Mouse (Mus musculus) cerebellum, adult 11 months (tissue): ENCODE measurements around the gene 4930519P11Rik.

Source experiments
- DNase-seq: peaks from one replicate; pipeline ENCODE4 v3.0.0; 2022

The 4930519P11Rik gene

GRCm38 (mm10) chr2:154580586-154580985, 32.7 kb downstream of the 4930519P11Rik start:
- DNase-seq: no peak

DNA sequence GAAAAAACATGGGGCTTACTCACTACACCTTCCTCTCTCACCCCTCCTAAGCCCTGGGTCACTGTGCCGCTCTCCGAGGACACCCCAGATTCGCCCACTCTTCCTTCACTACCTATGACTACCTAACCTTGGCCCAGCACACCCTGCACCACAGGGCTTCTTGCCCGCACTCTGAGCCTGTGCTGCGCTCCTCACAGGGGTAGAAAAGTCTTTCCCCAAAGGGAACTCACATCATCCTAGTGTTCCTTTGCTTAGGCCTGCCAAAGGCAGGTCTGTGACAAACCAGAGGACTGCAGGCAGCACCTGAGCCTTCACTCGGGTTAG, 35.5 kb downstream of the 4930519P11Rik start:
- no peak for DNase-seq

DNA sequence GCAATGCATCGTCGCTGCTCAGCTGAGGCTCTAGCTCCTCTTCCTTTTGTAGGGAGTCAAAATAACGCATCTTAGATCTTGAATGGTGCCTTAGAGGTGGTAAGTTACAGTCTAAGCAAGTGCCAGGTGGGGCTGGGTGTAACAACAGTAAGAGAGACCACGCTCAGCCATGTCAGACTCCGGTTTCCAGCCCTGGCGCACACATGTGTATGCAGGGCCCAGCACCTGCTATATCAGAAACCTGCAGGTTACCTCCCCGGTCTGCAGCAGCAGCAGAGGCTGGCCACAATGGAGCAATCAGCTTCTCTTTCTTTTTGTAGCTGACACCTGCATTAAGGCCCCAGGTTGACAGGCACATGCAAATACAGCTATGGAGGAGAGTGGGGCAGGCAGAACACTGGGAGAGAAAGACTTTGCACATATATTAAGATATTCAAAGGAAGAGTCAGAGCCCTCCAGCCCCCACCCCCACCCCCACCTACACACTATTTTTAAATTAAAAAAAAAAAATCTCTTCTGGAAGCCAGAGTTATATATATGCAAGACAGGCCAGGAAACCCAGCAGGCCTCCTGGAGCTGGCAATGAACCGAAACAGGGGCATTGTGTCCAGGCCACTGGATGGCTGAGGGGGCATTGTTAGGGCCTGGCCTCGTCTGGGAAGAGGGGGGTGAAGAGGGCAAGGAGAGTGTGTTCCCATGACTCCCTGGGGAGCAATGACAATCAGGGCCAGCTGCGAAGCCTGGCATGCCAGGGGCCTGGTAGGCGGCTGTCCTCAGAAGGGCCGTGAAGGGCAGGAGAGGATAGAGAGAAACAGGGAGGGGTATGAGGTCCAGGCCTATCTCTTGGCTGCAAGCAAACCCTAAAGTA, 36.1 kb downstream of the 4930519P11Rik start:
- no peak for DNase-seq

DNA sequence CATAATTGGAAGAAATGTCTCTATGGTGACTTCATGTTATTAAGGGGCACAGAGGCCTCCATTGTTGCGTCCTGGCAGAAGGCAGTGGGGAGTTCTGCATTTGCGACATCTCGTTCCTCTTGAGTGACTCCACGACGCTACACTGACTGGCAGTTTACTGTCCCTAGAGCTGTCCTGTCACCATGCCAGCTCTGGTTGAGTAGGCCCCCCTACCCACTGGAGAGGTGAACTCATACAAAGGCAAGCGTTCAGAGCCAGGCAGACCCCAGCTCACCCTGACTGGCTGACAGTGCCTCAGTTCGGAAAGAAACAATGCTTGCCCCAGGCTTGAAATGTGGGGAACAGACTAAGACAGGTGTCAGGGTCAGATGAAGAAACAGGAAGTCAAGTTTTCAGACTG, 39.0 kb downstream of the 4930519P11Rik start:
- no peak for DNase-seq

DNA sequence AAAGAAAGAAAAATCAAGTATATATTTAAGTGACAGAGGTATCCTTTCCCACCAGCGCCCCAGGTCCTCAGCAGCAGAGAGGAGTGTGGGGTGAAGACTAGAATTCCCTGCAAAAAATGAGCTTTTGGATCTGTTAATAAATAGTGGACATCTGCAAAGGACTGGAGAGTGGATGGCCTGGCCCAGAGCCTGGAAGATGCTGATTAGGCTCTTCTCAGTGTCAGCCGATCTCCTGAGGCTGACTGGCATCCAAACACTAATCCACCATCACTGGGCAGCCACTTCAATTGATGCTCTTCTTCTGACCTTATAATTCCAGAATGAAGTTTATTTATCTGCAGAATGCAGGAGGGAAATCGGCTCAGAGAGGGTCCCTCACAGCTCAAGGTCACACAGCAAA, 40.2 kb downstream of the 4930519P11Rik start:
- no peak for DNase-seq

DNA sequence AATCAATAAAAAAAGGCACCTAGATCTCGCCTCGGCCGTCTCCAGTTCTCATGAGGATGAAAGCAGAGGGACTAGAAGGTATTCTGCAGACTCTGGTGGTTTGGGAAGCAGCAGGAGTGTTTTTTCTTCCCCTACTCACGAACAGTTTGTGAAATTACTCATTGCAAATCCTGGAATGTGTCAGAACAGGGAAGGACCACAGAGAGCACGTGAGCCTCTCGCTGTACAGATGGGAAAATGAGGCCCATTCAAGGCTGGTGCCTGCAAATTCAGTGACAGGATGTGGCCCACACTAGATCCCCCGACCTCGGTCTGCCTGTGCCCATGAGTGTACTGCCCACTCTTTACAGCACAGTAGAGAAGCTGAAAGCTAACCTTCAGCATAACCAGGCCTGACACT, 41.3 kb downstream of the 4930519P11Rik start:
- DNase-seq: no peak

GRCm38 (mm10) chr2:154571266-154571665, 42.0 kb downstream of the 4930519P11Rik start:
- no peak for DNase-seq

GRCm38 (mm10) chr2:154570666-154571065, 42.6 kb downstream of the 4930519P11Rik start:
- DNase-seq: no peak

GRCm38 (mm10) chr2:154569836-154570286, 43.4 kb downstream of the 4930519P11Rik start, which contains the start of gene E2f1:
Gene E2f1 (minus strand): TSS chr2:154569892.
- DNase-seq: peak; percentile 84

GRCm38 (mm10) chr2:154569071-154569748, 44.0 kb downstream of the 4930519P11Rik start:
- no peak for DNase-seq

DNA sequence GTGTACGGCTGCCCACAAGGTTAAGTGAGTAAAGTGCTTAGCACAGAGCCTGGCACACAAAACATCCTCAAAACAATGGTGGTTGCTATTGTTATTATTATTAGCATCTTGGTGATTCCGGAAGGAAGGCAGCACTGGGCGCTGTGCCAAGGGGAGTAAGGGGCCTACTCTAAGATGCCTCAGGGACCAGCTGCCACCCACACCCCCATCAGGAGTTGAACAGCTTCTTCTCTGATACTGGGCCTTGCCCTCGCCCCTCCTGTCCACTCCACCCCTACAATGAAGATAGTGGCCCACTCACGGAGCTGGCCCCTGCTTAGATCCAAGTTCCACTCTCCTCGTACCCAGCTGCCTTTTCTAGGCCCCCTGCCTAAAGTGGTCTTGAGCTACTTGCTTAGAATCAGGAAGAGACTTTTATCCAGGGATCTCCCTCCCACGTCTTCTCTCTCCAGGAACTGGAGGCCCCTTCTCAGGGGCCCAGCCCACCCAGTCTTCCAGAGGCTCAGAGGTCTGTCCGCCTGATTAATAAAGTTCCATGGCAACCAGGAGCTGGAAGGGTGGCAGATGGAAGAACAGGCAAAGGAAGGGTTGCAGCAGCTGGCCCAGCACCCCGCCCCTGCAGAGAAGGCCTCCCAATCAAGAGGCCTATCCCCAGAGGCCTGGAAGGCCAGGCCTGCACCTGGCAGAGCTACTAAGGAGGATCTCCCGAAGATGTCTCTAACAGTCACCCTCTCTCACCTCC, 44.7 kb downstream of the 4930519P11Rik start:
- DNase-seq: no peak

DNA sequence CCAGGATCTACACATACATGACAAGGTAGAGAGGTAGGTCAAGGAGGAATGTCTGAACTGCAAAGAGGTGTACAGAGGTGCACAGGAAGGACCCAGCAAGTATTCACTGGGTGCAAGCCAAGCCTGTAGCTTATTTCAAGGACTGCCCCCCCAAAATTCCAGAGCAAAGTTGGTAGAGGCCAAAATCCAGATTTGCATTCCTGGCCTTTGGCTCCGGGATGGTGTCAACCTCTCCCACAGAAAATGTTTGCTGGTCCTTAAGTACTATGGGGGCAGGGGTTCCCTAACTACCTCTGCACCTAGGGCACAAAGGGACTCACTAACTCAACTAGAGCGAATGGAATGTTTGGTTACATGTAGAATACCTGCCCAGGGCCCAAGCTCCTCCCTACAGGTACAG, 45.5 kb downstream of the 4930519P11Rik start:
- no peak for DNase-seq

GRCm38 (mm10) chr2:154566641-154567040, 46.6 kb downstream of the 4930519P11Rik start:
- DNase-seq: no peak

DNA sequence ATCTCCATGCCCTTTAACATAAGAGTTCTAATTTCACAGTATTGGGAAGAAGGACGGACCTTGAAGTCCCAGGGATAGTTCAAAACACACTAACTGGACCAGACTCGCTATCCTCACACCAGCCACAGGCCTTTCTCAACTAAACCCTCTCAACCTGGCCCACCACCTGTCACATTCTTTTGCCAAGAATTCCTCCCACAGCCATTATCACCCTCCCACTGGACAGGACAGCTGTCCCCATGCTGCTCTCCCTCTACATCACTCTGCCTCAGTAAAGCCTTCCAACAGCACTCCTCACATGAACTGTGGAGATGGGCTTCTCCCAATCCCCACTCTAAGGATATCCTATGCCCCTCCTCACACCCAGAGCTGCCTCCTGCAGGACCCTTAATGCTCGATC, 47.7 kb downstream of the 4930519P11Rik start:
- peak; percentile 78 for DNase-seq

DNA sequence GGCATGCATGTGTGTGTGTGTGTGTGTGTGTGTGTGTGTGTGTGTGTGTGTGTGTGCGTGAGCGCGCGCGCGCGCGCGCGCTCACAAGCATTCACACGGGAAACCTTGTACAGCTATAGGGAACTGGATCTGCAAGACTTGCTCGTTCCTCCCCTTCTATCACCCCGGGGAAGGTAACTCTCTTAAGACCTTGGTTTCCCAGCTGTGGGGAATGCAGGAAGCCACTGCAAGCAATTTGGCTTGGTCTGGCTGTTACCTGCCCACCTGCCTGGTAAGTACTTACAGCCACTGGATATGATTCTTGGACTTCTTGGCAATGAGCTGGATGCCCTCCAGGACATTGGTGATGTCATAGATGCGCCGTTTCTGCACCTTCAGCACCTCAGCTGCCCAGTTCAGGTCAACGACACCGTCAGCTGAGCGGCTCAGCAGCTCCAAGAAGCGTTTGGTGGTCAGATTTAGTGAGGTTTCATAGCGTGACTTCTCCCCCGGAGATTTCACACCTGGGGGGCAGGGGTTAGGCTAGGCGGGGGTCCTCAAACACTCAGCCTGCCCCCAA, 49.5 kb downstream of the 4930519P11Rik start:
- no peak for DNase-seq
